ENCODE assay signal across 18 mouse cellular contexts in genomic region chr6:119217661-119218060, GRCm38 (mm10). TPM values are rescaled to one million over a fixed set of nuclear protein-coding genes. Genes with fewer than 3 reads are reported as not detected.
DNase-seq lines count a peak whose midpoint lies in the region; ATAC-seq and TF ChIP-seq lines count a peak whose summit lies in the region.
"Had no signal": no experiment of that assay in that cellular context is flagged by ENCODE, and none has a peak within 500 bp of the region (broad histone marks: within the 10 kb centered on the region; RNA-seq: fewer than 3 reads in every experiment).

No protein-coding gene starts in this region.

- no peaks in the 10 kb centered on the region for H3K27me3 ChIP-seq in heart, embryonic 10.5 days (ENCODE audit: insufficient read depth, poor library complexity, severe bottlenecking)
- H3K27me3 ChIP-seq in hindbrain, embryonic 13.5 days, result no peaks in the 10 kb centered on the region
- no peaks in the 10 kb centered on the region for H3K27me3 ChIP-seq in hindbrain, embryonic 14.5 days (ENCODE audit: control insufficient read depth, insufficient read depth, low read length)
- H3K27me3 ChIP-seq: embryonic facial prominence, embryonic 12.5 days; forebrain, embryonic 15.5 days; heart, embryonic 15.5 days; hindbrain, embryonic 15.5 days had no signal

- peaks cover 62% of the 10 kb centered on the region for H3K4me1 ChIP-seq in heart, embryonic 10.5 days
- H3K4me1 ChIP-seq in hindbrain, embryonic 13.5 days (replicated peaks), result no peaks in the 10 kb centered on the region
- no peaks in the 10 kb centered on the region for H3K4me1 ChIP-seq in hindbrain, embryonic 14.5 days (replicated peaks; ENCODE audit: control insufficient read depth, insufficient read depth, low read length)
- peaks cover 48% of the 10 kb centered on the region for H3K4me1 ChIP-seq in olfactory bulb, adult 2 months (ENCODE audit: control insufficient read depth, insufficient read depth, low read length)
- H3K4me1 ChIP-seq: embryonic facial prominence, embryonic 12.5 days; forebrain, embryonic 15.5 days had no signal

- H3K36me3 ChIP-seq in heart, embryonic 10.5 days, result peaks cover 10% of the 10 kb centered on the region
- peaks cover 63% of the 10 kb centered on the region for H3K36me3 ChIP-seq in hindbrain, embryonic 13.5 days
- peaks cover 70% of the 10 kb centered on the region for H3K36me3 ChIP-seq in hindbrain, embryonic 14.5 days (replicated peaks; ENCODE audit: control insufficient read depth, insufficient read depth)
- H3K36me3 ChIP-seq: heart, embryonic 15.5 days had no signal

- H3K27ac ChIP-seq in heart, embryonic 10.5 days, result peak overlapping the region; percentile 87
- no peak overlapping the region for H3K27ac ChIP-seq in hindbrain, embryonic 13.5 days
- no peak overlapping the region for H3K27ac ChIP-seq in hindbrain, embryonic 14.5 days
- peak overlapping the region; percentile 58 for H3K27ac ChIP-seq in olfactory bulb, adult 2 months (ENCODE audit: insufficient read depth, low read depth, low read length)
- H3K27ac ChIP-seq: embryonic facial prominence, embryonic 12.5 days; forebrain, embryonic 15.5 days; heart, adult 2 months; heart, embryonic 15.5 days; hindbrain, embryonic 15.5 days had no signal

- ATAC-seq in hindbrain, embryonic 13.5 days (ENCODE audit: low FRiP score), result no peak
- no peak for ATAC-seq in hindbrain, embryonic 14.5 days (ENCODE audit: low FRiP score)
- ATAC-seq: forebrain, embryonic 15.5 days had no signal

- no peak overlapping the region; the same call in 1 of the 2 replicates for H3K4me3 ChIP-seq in heart, embryonic 10.5 days
- no peak overlapping the region for H3K4me3 ChIP-seq in hindbrain, embryonic 13.5 days
- H3K4me3 ChIP-seq in hindbrain, embryonic 14.5 days (replicated peaks; ENCODE audit: low read length), result no peak overlapping the region
- H3K4me3 ChIP-seq in olfactory bulb, adult 2 months (ENCODE audit: insufficient read depth, low read depth, low read length), result no peak overlapping the region
- H3K4me3 ChIP-seq: embryonic facial prominence, embryonic 12.5 days; forebrain, embryonic 15.5 days; heart, adult 2 months; heart, embryonic 15.5 days; hindbrain, embryonic 15.5 days had no signal

- TF ChIP-seq CTCF in olfactory bulb, adult 2 months (IDR thresholded peaks at IDR 0.05; ENCODE audit: insufficient read depth, low read depth, low read length), result no peak

- H3K9me3 ChIP-seq in heart, embryonic 10.5 days, result no peaks in the 10 kb centered on the region
- no peaks in the 10 kb centered on the region for H3K9me3 ChIP-seq in hindbrain, embryonic 13.5 days
- H3K9me3 ChIP-seq in hindbrain, embryonic 14.5 days (ENCODE audit: control insufficient read depth, low read length), result no peaks in the 10 kb centered on the region
- H3K9me3 ChIP-seq: embryonic facial prominence, embryonic 12.5 days; forebrain, embryonic 15.5 days; heart, embryonic 15.5 days; hindbrain, embryonic 15.5 days had no signal

- H3K9ac ChIP-seq in hindbrain, embryonic 13.5 days, result peak overlapping the region; percentile 43; the same call in 1 of the 2 replicates
- H3K9ac ChIP-seq in hindbrain, embryonic 14.5 days, result no peak overlapping the region
- H3K9ac ChIP-seq: embryonic facial prominence, embryonic 12.5 days; forebrain, embryonic 15.5 days; heart, embryonic 15.5 days; hindbrain, embryonic 15.5 days had no signal

- no peak for TF ChIP-seq POLR2A in olfactory bulb, adult 2 months (IDR thresholded peaks at IDR 0.05; ENCODE audit: insufficient read depth, low read depth, low read length)

- no peak for DNase-seq in heart, embryonic 10.5 days (ENCODE audit: low spot score)
- DNase-seq in heart, adult 18-20 months, result no peak
- no peak for DNase-seq in hindbrain, embryonic 14.5 days (ENCODE audit: low spot score)
- peak; percentile 18 to 26 for DNase-seq in right cerebral cortex, postnatal 10 days (ENCODE audit: low spot score in 2 of 2)
- DNase-seq in right cerebral cortex, postnatal 14 days, result no peak
- DNase-seq: adrenal gland, postnatal 10 days; cerebellum, adult 11-12 months; cerebellum, adult 9-10 months; gastrocnemius, postnatal 36 days had no signal

- no peak overlapping the region for H3K4me2 ChIP-seq in hindbrain, embryonic 13.5 days
- H3K4me2 ChIP-seq in hindbrain, embryonic 14.5 days (replicated peaks), result no peak overlapping the region
- H3K4me2 ChIP-seq: embryonic facial prominence, embryonic 12.5 days; forebrain, embryonic 15.5 days; heart, embryonic 15.5 days; hindbrain, embryonic 15.5 days had no signal

- 49% methylated on average over 4 of the region's 4 CpGs for WGBS in heart, embryonic 10.5 days
- WGBS in hindbrain, embryonic 13.5 days, result 82% methylated on average over 4 of the region's 4 CpGs
- 85% methylated on average over 4 of the region's 4 CpGs for WGBS in hindbrain, embryonic 14.5 days
- WGBS in olfactory bulb, adult 2 months, result 71% methylated on average over 4 of the region's 4 CpGs

RNA-seq across cellular contexts. Expression of gene Cacna2d4, which starts 18.7 kb away (rescaled TPM):
- not detected in 2 replicates for polyA plus RNA-seq in heart, embryonic 10.5 days (2016; fragmentation: Nextera tagmentation; extraction: Ambion mirVana)
- total RNA-seq in heart, adult 18-20 months (2021), result not detected
- 0.60 and 0.61 TPM in 2 replicates for polyA plus RNA-seq in hindbrain, embryonic 13.5 days (2015; fragmentation: Nextera tagmentation; extraction: Ambion mirVana)
- polyA plus RNA-seq in hindbrain, embryonic 14.5 days (2014; fragmentation: Nextera tagmentation; extraction: Ambion mirVana), result 0.35 and 0.57 TPM in 2 replicates
- not detected in 2 replicates for polyA plus RNA-seq in olfactory bulb, adult 2 months (2012; ENCODE audit: insufficient read depth, insufficient read length, low replicate concordance, missing spikeins)
- total RNA-seq: heart, adult 2 months had no signal
- polyA plus RNA-seq: C2C12; embryonic facial prominence, embryonic 12.5 days; heart, embryonic 15.5 days had no signal

RNA-seq across cellular contexts. Expression of gene Cacna1c, which starts 21.4 kb away (rescaled TPM):
- 31.3 and 57.0 TPM in 2 replicates for polyA plus RNA-seq in heart, embryonic 10.5 days (2016; fragmentation: Nextera tagmentation; extraction: Ambion mirVana)
- total RNA-seq in heart, adult 18-20 months (2021), result 100 to 1,000 TPM; 201 to 225 TPM
- polyA plus RNA-seq in hindbrain, embryonic 13.5 days (2015; fragmentation: Nextera tagmentation; extraction: Ambion mirVana), result 5.9 and 6.9 TPM in 2 replicates
- polyA plus RNA-seq in hindbrain, embryonic 14.5 days (2014; fragmentation: Nextera tagmentation; extraction: Ambion mirVana), result 7.4 and 10.1 TPM in 2 replicates
- polyA plus RNA-seq in olfactory bulb, adult 2 months (2012; ENCODE audit: insufficient read depth, insufficient read length, low replicate concordance, missing spikeins), result 35.8 TPM in 1 of 2 replicates, not detected in the other
- total RNA-seq: hematopoietic stem cell, adult 5-6 weeks had no signal
- polyA plus RNA-seq: C2C12 had no signal

RNA-seq across cellular contexts. Expression of gene Dcp1b, which starts 42.6 kb away (rescaled TPM):
- 8.1 and 10.4 TPM in 2 replicates for polyA plus RNA-seq in heart, embryonic 10.5 days (2016; fragmentation: Nextera tagmentation; extraction: Ambion mirVana)
- 1 to 10 TPM in 1 of 2 experiments, under 1 TPM in 1; 0.92 to 3.0 TPM for total RNA-seq in heart, adult 18-20 months (2021)
- polyA plus RNA-seq in hindbrain, embryonic 13.5 days (2015; fragmentation: Nextera tagmentation; extraction: Ambion mirVana), result 13.8 TPM in 2 replicates
- polyA plus RNA-seq in hindbrain, embryonic 14.5 days (2014; fragmentation: Nextera tagmentation; extraction: Ambion mirVana), result 11.6 and 12.6 TPM in 2 replicates
- polyA plus RNA-seq in olfactory bulb, adult 2 months (2012; ENCODE audit: insufficient read depth, insufficient read length, low replicate concordance, missing spikeins), result not detected in 2 replicates

Comparison
In these comparisons a context has a peak if more than half of its experiments do, and no peak if none do; other contexts are left out.
1. DNase-seq: peak in right cerebral cortex, postnatal 10 days (2 of 2); none in heart, embryonic 10.5 days (single experiment), heart, adult 18-20 months (0 of 2), hindbrain, embryonic 14.5 days (single experiment) and right cerebral cortex, postnatal 14 days (single experiment).
2. H3K27ac ChIP-seq: peak in heart, embryonic 10.5 days (single experiment) and olfactory bulb, adult 2 months (single experiment); none in hindbrain, embryonic 13.5 days (single experiment) and hindbrain, embryonic 14.5 days (single experiment).